Mouse (Mus musculus) stomach, embryonic 14.5 days (tissue): Measurements from ENCODE around the gene Sbp. TPM values are rescaled to one million over a fixed set of nuclear protein-coding genes. Genes with fewer than 3 reads are reported as not detected.

Source experiments
- polyA plus RNA-seq: library from polyadenylated mRNA; unstranded; fragments of >200 nt; fragmentation: Nextera tagmentation; extraction: Ambion mirVana; gene quantifications from 2 replicates; pipeline ENCODE4 v1.2.1, GENCODE M21; 2014

Gene Sbp
- polyA plus RNA-seq, 1 experiment from 2014 or later = not detected

Other genes with a start within 250 kb of the Sbp start
- 0.20 TPM in 1 of 2 replicates, not detected in the other for gene 1520401A03Rik, start 218.9 kb upstream of the Sbp start, polyA plus RNA-seq
- gene Pkmyt1, start 215.3 kb upstream of the Sbp start, polyA plus RNA-seq = 54.8 and 55.9 TPM in 2 replicates
- 24.7 and 25.2 TPM in 2 replicates for gene Paqr4, start 200.8 kb upstream of the Sbp start, polyA plus RNA-seq
- gene Kremen2, start 195.8 kb upstream of the Sbp start, polyA plus RNA-seq = 0.45 and 0.69 TPM in 2 replicates
- 54.3 and 57.3 TPM in 2 replicates for gene Flywch1, start 170.1 kb upstream of the Sbp start, polyA plus RNA-seq
- gene Flywch2, start 155.6 kb upstream of the Sbp start, polyA plus RNA-seq = 29.0 and 31.0 TPM in 2 replicates
- gene Srrm2, start 151.1 kb upstream of the Sbp start, polyA plus RNA-seq = 513 and 521 TPM in 2 replicates
- gene Elob, start 112.5 kb upstream of the Sbp start, polyA plus RNA-seq = 1,042 and 1,209 TPM in 2 replicates
- gene Prss33, start 105.6 kb upstream of the Sbp start, polyA plus RNA-seq = not detected in 2 replicates
- gene Prss32, start 97.8 kb upstream of the Sbp start, polyA plus RNA-seq = 1.1 and 1.6 TPM in 2 replicates
- 1.1 and 2.3 TPM in 2 replicates for gene Prss41, start 97.5 kb upstream of the Sbp start, polyA plus RNA-seq
- not detected in 2 replicates for gene Prss21, start 73.6 kb upstream of the Sbp start, polyA plus RNA-seq
- gene Dcpp1, start 60.8 kb upstream of the Sbp start, polyA plus RNA-seq = not detected in 2 replicates
- not detected in 2 replicates for gene Dcpp2, start 60.8 kb upstream of the Sbp start, polyA plus RNA-seq
- gene Dcpp3, start 24.2 kb upstream of the Sbp start, polyA plus RNA-seq = not detected in 2 replicates
- not detected in 2 replicates for gene Sbpl, start 13.6 kb downstream of the Sbp start, polyA plus RNA-seq
- not detected in 2 replicates for gene Prss30, start 38.9 kb downstream of the Sbp start, polyA plus RNA-seq
- 1.9 and 3.1 TPM in 2 replicates for gene Prss22, start 56.4 kb downstream of the Sbp start, polyA plus RNA-seq
- 0.20 and 0.46 TPM in 2 replicates for gene Prss27, start 96.5 kb downstream of the Sbp start, polyA plus RNA-seq
- 58.1 and 61.0 TPM in 2 replicates for gene Kctd5, start 131.8 kb downstream of the Sbp start, polyA plus RNA-seq
- 43.9 and 44.3 TPM in 2 replicates for gene Pdpk1, start 209.3 kb downstream of the Sbp start, polyA plus RNA-seq
- gene Amdhd2, start 222.1 kb downstream of the Sbp start, polyA plus RNA-seq = 28.2 and 29.7 TPM in 2 replicates
- gene Atp6v0c, start 228.0 kb downstream of the Sbp start, polyA plus RNA-seq = 506 and 549 TPM in 2 replicates